Mouse (Mus musculus) lung, postnatal 36 days (tissue): ENCODE data around the gene Tent4a.

ENCODE experiments used
- DNase-seq: peaks from one replicate; pipeline ENCODE4 v3.0.0; 2022; ENCODE audit warnings: mixed read lengths

Tent4a gene

DNA sequence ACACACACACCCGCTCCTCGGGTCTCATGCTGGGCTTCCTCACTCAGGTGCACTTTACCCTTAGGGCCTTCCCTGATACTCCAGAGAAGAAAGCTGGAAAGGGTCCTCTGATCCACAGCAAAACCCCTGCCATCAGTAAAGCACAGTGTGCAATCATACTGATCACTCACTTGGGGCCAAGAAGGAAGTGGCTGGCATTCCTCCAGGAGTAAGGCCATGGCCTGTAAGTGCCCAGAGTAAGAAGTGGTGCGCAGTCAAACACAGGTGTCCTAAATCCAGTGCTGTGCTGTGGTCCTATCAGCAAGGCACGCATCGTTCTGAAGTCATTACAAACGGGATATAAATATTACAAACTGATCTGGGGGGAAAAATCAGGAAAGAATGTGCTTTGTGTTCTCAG is 17.0 kb downstream of the Tent4a start:
- DNase-seq, result peak; percentile 68

DNA sequence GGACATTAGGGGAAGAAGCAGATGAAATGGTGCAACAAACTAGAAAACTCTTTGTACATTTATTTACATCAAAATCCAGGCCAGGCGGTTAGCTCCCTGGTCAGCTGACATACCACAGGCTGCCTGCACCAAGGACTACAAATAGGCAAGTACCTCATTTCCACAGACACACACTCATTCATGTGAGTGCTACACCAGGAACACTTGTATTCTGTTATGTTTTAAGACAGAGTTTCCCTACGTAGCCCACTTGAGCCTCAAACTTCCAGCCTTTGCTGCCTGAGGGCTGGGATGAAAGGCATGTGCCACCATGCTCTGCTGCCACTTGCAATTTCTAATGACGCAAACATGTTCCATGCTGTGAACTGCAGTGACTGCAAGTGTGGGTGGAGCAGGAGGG is 19.3 kb downstream of the Tent4a start:
- no peak for DNase-seq

DNA sequence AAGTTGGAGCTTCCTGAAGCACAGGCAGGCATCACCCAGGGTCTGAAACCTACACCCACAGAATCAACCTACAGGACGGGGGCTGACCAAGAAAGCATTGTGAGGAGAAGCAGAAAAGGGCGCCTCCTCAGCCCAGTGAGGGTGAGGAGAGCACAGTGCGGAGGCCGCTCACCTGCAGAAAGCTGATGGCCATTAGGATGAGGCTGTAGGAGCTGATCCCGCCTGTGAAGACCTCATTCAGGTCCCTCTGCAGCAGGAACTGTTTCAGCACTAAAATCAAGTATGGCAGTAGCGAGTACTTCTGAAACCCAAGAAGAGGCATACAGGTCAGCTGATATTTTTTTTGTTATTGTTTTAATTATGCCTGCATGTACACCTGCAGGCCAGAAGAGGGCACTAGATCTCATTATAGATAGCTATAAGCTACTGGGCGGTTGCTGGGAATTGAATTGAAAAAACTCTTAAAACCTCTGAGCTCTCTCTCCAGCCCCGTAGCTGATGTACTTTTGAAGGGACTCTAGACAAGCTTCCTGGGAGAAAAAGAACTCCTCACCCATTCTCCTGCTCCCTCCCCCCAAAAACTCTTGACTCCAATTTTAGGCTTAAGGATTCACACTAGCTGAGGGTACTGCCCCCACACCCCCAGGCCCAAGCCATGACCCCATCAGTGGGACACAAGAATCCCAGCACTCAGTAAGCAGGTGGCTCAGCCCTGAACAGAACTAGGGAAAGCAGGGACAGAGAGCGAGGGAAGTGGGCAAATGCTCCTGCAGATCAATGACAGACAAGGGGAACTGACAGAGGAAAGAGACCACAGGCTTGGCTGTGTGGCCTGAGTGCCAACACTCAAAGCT is 24.8 kb downstream of the Tent4a start:
- DNase-seq, result peak; percentile 61

DNA sequence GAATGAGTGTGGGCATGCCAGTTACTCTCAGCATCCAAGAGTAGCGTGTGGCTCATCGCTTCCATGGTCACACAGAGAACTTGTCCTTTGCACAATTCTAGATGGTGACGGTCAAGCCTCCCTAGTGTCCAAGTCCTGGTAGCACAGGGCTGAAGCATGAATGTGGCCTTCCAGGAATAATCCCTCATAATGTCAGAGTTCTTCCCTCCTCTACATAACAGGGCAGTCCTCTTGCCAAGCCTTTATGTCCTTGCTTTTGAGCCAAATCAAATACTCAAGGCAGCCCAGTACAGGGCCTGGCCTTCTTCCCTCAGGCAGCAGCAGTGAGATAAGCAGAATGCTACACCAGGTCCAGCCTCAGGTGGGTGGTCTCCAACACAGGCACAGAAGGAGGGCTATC is 26.8 kb downstream of the Tent4a start:
- no peak for DNase-seq

DNA sequence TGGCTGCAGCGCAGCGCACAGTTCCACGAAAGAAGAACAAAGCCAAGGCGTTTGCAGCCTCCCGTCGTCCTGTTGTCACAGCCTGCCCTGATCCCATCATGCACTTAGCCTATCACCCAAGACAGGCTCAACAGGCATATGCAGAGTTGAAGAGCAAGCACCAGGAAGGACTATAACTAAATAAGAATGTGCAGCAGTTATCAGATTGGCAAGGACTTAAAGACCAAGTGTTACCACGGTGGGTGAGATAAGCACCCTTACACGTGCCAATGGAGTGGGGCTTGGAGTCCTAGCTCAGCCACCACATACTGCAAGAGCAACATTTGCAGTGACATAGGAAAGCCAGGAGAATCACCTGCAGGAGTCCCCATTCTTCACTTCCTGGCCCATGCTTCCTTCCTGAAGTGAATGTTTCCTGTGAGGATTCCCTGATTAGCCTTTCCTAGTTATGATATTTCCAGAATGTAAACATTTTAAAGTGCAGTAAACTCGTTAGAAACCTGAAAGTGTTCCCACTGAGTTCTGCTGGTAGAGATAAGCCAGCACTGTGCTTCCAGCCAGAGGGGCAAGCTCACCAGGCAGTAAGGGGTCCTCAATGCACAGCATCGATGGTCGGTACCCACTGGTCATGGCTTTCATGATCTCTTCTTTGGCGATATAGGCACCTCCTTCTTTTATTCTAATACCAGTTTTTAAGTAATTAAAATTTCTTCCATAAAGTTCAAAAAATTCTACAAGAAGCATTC is 27.9 kb downstream of the Tent4a start:
- no peak for DNase-seq

DNA sequence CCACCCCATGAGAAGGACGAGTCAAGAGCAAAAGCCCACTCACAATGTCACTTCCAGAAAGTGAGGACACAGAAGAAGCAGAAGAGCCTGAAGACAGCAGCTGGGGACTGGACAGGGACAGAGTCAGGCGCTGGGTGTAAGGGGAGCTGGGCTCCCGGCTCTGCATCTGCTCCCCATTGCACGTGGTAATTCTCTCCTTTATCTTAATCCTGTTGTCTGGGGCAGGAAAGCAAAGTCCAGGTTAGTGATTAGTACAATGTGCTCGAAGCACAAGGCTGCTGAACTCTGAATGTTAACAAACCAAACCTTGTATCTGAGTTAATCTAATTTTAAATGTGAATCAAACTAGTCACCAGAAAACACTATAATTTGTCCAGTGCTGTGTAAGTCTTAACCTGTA is 31.6 kb downstream of the Tent4a start:
- DNase-seq, result no peak

DNA sequence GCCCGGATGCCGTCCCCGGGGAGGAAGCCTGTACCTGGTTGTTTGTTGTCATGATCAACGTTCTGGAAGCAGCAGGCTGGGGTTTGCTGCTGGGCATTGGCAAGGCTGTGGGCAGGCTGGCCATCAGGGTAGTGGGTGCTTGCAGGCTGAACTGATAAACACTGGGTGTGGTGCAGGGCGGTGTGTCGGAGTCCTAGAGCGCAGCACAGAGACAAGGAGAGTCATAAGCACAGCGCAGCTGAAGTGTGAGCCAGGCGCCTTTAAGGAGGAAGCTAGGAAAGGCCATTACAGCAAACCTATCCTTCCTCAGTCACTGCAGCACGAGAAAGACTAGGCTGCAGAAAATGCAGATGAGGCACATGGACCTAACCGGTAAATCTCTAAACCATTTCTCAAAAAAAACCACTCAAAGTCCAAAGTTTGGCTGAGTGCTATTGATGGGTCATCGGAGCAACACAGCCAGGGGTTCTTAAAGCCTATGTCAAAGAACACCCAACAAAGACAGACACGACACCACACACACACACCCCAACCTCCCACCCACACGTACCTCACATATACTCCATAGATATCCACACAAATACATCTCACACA is 32.2 kb downstream of the Tent4a start:
- DNase-seq, result no peak

DNA sequence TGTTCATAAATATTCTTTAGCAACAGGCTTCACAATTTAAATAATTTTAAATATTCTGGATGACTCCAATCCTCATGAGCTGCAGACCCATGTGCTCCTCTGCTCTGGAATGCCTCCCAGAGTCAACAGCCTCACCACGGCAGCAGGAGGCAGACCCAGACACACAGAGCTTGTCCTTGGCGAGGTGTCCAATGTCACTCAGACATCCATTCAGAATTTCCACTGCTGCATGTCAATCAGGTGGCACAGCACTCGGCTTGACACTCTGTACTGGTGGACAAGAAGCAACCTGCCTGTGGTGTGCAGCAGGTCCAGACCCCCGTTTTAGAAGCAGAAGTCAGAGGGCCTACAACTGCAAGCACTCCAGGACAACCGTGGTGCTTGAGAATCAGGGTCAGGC is 36.1 kb downstream of the Tent4a start:
- no peak for DNase-seq

DNA sequence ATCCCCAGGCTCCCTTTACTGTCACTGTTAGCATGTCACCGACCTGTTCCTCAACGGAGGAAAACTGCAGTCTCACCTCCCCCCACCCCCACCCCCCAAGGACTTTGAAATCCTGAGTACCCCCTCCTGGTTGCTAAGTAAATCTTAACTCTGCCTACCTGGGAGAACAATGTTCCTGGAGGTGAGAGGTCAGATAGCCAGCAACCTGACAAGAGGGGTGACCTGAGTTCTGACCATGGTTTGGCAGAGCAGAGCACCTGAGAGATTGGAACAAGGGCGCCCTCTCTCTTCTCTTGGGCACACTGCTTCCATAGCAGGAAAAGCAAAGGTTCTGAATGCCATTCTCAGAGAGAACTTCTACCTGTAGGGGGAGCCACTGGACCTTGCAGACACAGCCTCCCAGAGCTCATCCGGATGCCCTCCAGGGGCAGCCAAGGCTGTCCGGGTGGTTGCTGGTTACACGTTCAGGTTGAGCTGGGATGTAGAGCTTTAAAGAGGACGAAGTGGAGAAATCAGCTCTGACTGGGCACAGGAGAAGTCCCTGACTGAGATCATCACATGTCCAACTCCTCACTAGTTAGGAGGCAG is 41.4 kb downstream of the Tent4a start:
- peak; percentile 87 for DNase-seq

DNA sequence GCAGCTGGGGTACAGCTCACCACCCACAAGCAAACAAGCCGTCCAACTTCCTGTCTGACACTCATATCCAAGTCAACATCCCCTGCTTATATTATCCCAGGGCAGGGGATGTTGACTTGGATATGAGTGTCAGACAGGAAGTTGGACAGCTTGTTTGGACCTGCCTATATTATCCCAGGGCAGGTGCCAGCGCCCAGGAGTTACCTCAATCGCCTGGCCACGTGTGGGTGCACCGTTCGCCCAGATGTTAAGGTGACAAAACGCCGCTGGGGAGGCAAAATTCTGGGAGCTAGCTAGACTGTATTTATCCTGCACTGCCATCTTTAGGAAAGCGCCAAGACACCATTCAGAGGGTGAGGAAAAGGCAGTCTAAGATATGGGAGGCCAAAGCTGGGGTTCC is 44.6 kb downstream of the Tent4a start:
- no peak for DNase-seq

DNA sequence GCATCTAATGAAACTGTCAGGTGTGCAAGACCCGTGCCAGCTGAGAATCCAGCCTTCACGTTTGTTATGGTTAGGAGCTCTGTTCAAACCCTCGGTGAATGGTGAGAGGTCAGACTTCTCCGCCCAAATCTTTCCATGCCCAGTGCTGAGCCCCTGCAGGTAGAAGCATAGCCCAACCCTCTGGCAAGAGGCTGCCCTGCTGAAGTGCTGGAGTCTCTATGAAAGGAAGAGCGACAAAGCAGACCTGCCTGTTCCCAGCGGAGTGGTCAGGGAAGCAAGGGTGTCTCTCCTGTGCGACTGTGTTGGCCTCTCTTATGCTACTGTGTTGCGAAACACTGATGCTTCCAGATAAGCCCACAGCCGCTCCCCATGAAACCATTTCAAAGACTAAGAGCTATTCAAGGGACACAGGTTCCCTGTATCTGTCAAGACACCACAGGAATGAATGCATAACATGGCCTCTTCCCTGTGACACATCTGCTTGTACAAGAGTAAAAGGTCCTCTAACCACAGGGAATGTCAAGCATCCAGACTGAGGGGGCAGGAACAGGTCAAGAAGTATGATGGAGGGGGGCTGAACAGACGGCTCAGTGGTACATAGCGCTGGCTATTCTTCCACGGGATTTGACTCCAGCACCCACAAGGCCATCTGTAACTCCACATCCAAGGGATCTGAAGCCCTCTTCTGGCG is 45.7 kb downstream of the Tent4a start:
- no peak for DNase-seq

DNA sequence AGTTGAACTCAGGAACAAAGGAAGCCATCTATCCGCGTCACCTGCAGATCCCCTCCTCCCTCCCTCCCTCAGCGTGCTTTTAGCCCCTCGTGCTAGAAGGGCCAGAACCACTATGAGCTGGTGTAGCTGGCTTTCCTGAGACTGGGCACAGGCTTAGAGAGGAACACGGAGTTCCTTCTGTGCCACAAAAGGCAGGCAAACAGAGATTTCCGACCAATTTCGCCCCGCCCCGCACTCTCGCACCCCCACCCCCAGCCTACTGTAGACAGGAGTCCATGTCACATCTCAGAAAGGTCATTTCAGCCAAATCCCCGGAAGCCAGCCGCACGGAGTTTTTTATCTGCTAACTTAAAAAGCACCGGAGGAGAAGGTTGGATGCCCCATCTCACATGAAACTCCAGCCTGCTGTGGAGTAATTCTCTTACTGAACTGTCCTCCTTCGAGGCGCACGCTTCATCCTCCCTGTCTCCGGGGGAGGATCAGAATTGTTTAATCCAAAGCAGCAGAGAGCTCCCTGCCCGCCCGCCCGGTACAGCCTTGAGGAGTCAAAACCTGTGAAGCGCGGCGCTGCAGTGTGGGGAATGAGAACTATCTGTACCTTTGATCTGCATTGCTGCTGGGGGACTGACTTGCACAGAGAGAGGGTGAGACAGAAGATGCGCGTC is 46.7 kb downstream of the Tent4a start:
- DNase-seq, result no peak

DNA sequence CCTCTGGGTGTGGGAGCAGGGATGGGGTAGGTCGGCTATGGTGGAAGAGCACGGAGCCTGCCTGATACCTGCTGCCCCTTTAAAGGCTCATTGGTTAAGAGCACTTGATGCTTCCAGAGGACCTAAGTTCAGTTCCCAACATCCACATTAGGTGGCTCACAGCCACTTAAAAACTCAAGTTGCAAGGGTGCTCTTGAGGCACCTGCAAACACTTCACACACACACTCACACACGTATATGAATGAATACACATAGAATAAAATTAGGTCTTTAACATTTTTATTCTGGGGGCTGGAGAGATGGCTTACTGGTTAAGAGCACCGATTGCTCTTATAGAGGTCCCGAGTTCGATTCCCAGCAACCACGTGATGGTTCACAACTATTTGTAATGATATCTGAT is 47.3 kb downstream of the Tent4a start:
- DNase-seq, result no peak

DNA sequence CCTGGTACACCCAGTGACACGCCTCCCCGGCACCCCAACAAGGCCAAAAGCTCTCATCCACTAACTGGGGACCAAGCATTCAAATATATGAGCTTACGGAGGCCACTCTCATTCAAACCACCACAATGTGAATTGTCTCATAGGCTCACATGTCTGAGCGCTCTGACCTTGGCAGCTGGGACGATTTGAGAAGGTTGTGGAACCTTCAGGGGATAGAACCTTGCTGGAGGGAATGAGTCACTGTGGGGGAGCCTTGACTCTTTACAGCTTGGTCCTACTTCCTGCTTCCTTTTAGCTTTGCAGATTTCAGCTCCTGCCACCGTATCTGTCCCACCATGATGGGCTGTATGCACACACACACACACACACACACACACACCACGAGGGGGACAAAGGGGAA is 48.6 kb downstream of the Tent4a start:
- DNase-seq, result no peak

DNA sequence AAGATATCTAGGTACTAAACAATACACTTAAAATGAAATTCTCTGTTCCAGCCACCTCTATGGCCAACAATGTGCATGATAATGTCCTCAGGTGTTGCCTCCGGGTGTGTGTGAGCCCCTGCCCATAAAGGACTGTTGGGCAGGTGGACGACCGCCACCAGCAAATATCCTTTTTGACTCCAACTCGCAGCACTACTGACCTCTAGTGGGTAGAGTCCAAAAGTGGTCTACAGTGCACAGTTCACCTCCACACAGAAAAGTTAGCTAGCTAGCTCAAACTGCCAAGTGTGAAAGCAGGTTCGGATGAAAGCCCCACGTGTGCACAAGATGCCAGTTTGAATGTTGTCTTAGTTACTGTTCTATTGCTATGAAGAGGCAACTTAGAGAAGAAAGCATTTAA is 49.1 kb downstream of the Tent4a start:
- peak; percentile 39 for DNase-seq

DNA sequence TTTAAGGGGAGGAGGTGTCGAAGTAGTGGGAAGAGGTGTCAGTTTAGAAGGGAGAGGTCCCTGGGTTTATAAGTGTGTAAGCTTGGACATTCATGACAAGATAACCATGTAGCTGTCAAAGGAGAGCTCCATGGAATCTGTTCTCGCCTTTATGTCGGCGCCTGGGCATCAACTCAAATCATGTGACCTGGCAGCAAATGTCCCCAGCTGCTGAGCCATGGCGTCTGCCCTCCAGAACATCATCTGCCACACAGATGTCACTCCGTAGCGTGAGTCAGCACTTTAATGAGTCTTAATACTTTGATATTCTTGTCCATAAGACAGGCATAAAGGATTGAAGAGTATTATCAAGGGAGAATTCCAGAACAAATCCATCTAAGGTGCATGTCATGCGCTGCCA is 51.7 kb downstream of the Tent4a start:
- DNase-seq, result no peak

DNA sequence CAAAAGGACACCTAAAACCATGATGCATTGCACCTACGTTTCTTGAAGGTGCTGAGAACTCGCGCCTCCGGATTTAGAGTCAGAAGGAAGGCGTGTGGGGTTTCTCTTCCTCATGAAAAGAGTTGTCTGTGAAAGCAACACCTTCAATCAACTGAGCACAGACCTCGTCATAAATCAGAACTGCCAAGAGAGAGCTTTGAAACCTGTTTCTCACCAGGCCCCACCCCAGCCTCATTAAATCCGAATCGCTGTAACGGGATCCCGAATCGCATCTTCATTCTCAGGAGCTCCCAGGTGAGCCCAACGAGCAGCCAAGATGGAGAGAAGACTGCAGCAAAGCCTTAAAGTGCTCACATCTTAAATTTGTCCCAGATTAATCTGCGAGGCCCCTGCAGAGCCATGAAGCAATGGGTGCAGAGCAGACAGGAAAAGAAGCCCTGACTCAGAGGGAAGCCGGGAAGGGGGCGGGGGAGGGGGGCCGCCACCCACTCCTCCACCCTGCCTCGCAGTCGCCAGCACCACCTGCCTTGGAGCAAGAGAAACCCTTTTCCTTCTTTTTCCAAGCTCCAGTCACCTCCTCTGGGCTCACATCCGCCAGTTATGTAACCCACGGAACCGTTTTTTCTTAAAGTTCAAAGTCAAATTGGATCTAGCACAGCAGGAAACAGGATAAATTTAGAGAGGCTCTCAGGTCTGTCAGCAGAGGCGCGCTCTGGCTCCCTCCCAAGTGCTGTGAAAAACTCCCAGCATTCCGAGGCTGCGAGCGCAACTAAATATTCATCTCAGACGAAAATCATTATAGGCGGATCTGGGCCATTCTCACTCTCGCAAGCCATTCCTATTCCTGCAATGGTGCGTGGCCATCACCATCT is 52.5 kb downstream of the Tent4a start:
- DNase-seq, result peak; percentile 74

DNA sequence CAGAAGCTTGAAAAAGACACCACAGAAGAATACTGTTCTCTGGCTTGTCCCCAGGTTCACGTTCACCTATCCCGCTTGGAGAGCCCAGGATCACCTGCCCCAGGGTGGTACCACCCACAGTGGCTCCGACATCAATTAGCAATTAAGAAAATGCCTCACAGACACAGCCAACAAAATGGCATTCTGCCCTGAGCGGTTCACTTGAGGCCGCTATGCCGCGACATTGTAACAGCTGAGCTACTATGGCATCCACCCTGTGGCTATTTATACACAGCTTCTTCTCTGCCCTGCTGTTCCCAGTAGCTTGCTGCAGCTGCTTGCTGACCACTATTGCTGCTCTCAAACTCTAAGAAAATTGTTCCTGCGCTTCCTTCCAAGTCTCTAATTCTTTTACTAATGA is 53.4 kb downstream of the Tent4a start:
- DNase-seq, result peak; percentile 20

DNA sequence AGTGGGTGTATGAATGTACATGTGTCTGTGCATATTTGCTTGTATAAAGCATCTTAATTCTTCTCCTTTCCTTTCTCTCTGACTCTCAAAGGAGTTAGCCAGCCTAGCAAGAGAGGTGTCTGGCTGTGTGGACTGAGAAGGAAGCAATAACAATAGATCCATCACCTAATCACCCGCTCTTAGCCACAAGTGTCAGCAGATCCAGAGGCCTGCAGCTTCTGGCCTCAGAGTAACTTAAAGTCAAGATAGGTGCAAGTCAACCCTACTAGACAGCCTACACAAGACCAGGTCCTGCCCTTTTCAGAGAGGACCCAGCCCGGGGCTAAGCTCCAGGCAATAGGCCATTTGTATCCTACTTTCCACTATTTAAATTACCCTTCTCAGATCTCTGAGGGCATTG is 54.5 kb downstream of the Tent4a start:
- DNase-seq, result no peak

DNA sequence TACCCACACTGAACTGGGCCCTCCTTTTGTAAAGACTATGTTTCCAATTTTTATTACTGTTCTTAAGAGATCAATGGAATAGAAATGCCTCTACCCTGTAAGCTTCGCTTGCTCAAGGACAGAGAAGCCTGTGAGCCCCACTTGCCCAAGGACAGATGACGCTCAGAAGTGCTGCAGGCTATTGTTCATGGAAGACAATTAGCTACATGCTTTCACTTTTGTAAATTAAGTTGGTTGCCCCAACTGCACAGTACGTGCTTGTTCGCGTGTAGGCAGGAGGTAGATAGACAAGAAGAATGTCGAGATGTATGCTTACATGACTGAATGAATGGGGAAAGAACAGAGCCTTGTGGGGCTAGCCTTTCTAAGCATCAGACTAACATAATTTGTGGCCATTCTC is 55.7 kb downstream of the Tent4a start:
- no peak for DNase-seq
